Comparison of ENCODE assay signal across 17 mouse cellular contexts in genomic region chr14:60502552-60502951, GRCm38 (mm10).
"Had no signal": no experiment of that assay in that cellular context is flagged by ENCODE, and none has a peak within 500 bp of the region (broad histone marks: within the 10 kb centered on the region; RNA-seq: fewer than 3 reads in every experiment).

No protein-coding gene starts in this region.

- H3K27ac ChIP-seq: lung, embryonic 15.5 days; macrophage; midbrain, embryonic 13.5 days; midbrain, embryonic 15.5 days; neural tube, embryonic 12.5 days; stomach, embryonic 15.5 days; stomach, postnatal 0 days had no signal

- DNase-seq: lung, adult 2 months; lung, postnatal 14 days; lung, postnatal 36 days; right cerebral cortex, postnatal 14 days; thymus, adult 2 months; thymus, postnatal 25 days; thymus, postnatal 4 days had no signal

- H3K4me1 ChIP-seq: megakaryocyte, embryonic 14.5 days; midbrain, embryonic 13.5 days; midbrain, embryonic 15.5 days; neural tube, embryonic 12.5 days; stomach, embryonic 15.5 days had no signal

- H3K9me3 ChIP-seq: lung, embryonic 15.5 days; midbrain, embryonic 15.5 days; neural tube, embryonic 12.5 days; stomach, embryonic 15.5 days had no signal

- H3K36me3 ChIP-seq: lung, embryonic 15.5 days; midbrain, embryonic 13.5 days; midbrain, embryonic 15.5 days; neural tube, embryonic 12.5 days; stomach, embryonic 15.5 days had no signal

- H3K9ac ChIP-seq: lung, embryonic 15.5 days; midbrain, embryonic 13.5 days; midbrain, embryonic 15.5 days; neural tube, embryonic 12.5 days; stomach, embryonic 15.5 days had no signal

- H3K27me3 ChIP-seq: lung, embryonic 15.5 days; midbrain, embryonic 13.5 days; midbrain, embryonic 15.5 days; neural tube, embryonic 12.5 days; stomach, embryonic 15.5 days had no signal

- ATAC-seq: lung, postnatal 0 days; midbrain, embryonic 13.5 days; midbrain, embryonic 15.5 days had no signal

- H3K4me3 ChIP-seq: lung, embryonic 15.5 days; megakaryocyte, embryonic 14.5 days; midbrain, embryonic 13.5 days; midbrain, embryonic 15.5 days; neural tube, embryonic 12.5 days; stomach, embryonic 15.5 days had no signal

- H3K4me2 ChIP-seq: lung, embryonic 15.5 days; midbrain, embryonic 11.5 days; midbrain, embryonic 13.5 days; midbrain, embryonic 15.5 days; neural tube, embryonic 12.5 days; stomach, embryonic 15.5 days had no signal
